Mouse (Mus musculus) C2C12 (cell line): ENCODE measurements at regions not wholly inside any gene's neighbourhood (a gene's known extent, or its start where the extent isn't known, plus 50 kb on each side); places are given as distances from the start of the nearest gene placed in this dataset.
A peak's percentile ranks its signal among the peaks of the same experiment; 100 is the strongest.

Source experiments
- H3K27me3 ChIP-seq: one replicate; pipeline ENCODE4 v1.6.1; 2011; ENCODE audit not compliant: control insufficient read depth, insufficient read depth, insufficient read length
- H3K36me3 ChIP-seq: one replicate; pipeline ENCODE4 v1.6.1; 2011; ENCODE audit not compliant: control insufficient read depth, insufficient read depth
- H3K4me3 ChIP-seq: one replicate; pipeline ENCODE4 v1.5.1; 2011; ENCODE audit warnings: mild to moderate bottlenecking, control low read depth; ENCODE audit not compliant: poor library complexity, insufficient read depth, severe bottlenecking
- H3K79me2 ChIP-seq: one replicate; pipeline ENCODE4 v1.6.1; 2011; ENCODE audit not compliant: control insufficient read depth, insufficient read depth
- H3K79me3 ChIP-seq: one replicate; pipeline ENCODE4 v1.6.1; 2011; ENCODE audit warnings: low read depth, control low read depth
- H3ac ChIP-seq: one replicate; pipeline ENCODE3; 2011; ENCODE audit warnings: low read depth; ENCODE audit not compliant: control insufficient read depth, insufficient read length
- CEBPB ChIP-seq: IDR thresholded peaks from one replicate; pipeline ENCODE4 v1.6.1; 2011; ENCODE audit warnings: low read depth, mild to moderate bottlenecking, control low read depth, moderate library complexity
- CTCF ChIP-seq: IDR thresholded peaks from one replicate; pipeline ENCODE4 v1.5.1; 2011; ENCODE audit not compliant: control insufficient read depth, insufficient read depth, insufficient read length
- FOSL1 ChIP-seq: IDR thresholded peaks from one replicate; pipeline ENCODE4 v1.8.0; 2011; ENCODE audit warnings: mild to moderate bottlenecking, low read length; ENCODE audit not compliant: poor library complexity, insufficient read depth, severe bottlenecking
- MAX ChIP-seq: IDR thresholded peaks from one replicate; pipeline ENCODE4 v1.6.1; 2011; ENCODE audit warnings: mild to moderate bottlenecking, control low read depth
- MYOD1 ChIP-seq: IDR thresholded peaks from one replicate; pipeline ENCODE4 v1.6.1; 2011; ENCODE audit warnings: low read depth; ENCODE audit not compliant: control insufficient read depth, insufficient read length
- MYOG ChIP-seq: IDR thresholded peaks from one replicate; pipeline ENCODE4 v1.6.1; 2011; ENCODE audit not compliant: control insufficient read depth, insufficient read length; ENCODE audit errors: extremely low read depth
- USF1 ChIP-seq: IDR thresholded peaks from one replicate; pipeline ENCODE4 v1.6.1; 2011; ENCODE audit warnings: low read depth, mild to moderate bottlenecking, control low read depth, moderate library complexity

GRCm38 (mm10) chr11:55816566-55816965 is 208.6 kb upstream of the Glra1 start:
- H3K4me3 ChIP-seq, result no peak overlapping the region
- H3K36me3 ChIP-seq, result no peaks in the 10 kb centered on the region
- H3K79me3 ChIP-seq, result no peaks in the 10 kb centered on the region
- no peaks in the 10 kb centered on the region for H3K27me3 ChIP-seq
- H3K79me2 ChIP-seq, result no peaks in the 10 kb centered on the region
- H3ac ChIP-seq, result no peak overlapping the region
- TF ChIP-seq USF1, result no peak
- TF ChIP-seq CEBPB, result no peak
- TF ChIP-seq CTCF, result no peak
- no peak for TF ChIP-seq MYOD1
- TF ChIP-seq MYOG, result no peak
- no peak for TF ChIP-seq MAX
- no peak for TF ChIP-seq FOSL1

- H3K27me3 ChIP-seq, result no peaks in the 10 kb centered on the region
- H3K4me3 ChIP-seq, result no peak overlapping the region
- H3K79me2 ChIP-seq, result no peaks in the 10 kb centered on the region
- no peaks in the 10 kb centered on the region for H3K36me3 ChIP-seq
- no peaks in the 10 kb centered on the region for H3K79me3 ChIP-seq
- TF ChIP-seq MYOG (no peak), MAX (peak; percentile 51)
- no peak overlapping the region for H3ac ChIP-seq
Observed at GRCm38 (mm10) chr11:55810685-55811084, 202.7 kb upstream of the Glra1 start.

- no peak overlapping the region for H3K4me3 ChIP-seq
- H3K79me3 ChIP-seq, result no peaks in the 10 kb centered on the region
- H3K36me3 ChIP-seq, result no peaks in the 10 kb centered on the region
- H3K79me2 ChIP-seq, result no peaks in the 10 kb centered on the region
- H3K27me3 ChIP-seq, result no peaks in the 10 kb centered on the region
- TF ChIP-seq MYOG (no peak), CTCF (no peak), USF1 (no peak), FOSL1 (no peak), MYOD1 (no peak), MAX (no peak), CEBPB (no peak)
- H3ac ChIP-seq, result no peak overlapping the region
Observed at GRCm38 (mm10) chr11:55791195-55791865, 183.3 kb upstream of the Glra1 start.

GRCm38 (mm10) chr11:55789638-55790037 is 181.6 kb upstream of the Glra1 start:
- H3K79me3 ChIP-seq, result no peaks in the 10 kb centered on the region
- H3K4me3 ChIP-seq, result no peak overlapping the region
- no peak overlapping the region for H3ac ChIP-seq
- TF ChIP-seq MYOG (no peak), USF1 (no peak), FOSL1 (no peak), MAX (no peak), CTCF (no peak), MYOD1 (no peak), CEBPB (no peak)
- no peaks in the 10 kb centered on the region for H3K79me2 ChIP-seq
- H3K27me3 ChIP-seq, result no peaks in the 10 kb centered on the region
- H3K36me3 ChIP-seq, result no peaks in the 10 kb centered on the region

- no peak overlapping the region for H3K4me3 ChIP-seq
- no peak overlapping the region for H3ac ChIP-seq
- no peaks in the 10 kb centered on the region for H3K36me3 ChIP-seq
- H3K79me2 ChIP-seq, result no peaks in the 10 kb centered on the region
- H3K79me3 ChIP-seq, result no peaks in the 10 kb centered on the region
- TF ChIP-seq FOSL1 (no peak), MYOG (no peak), CTCF (no peak), MYOD1 (no peak)
- no peaks in the 10 kb centered on the region for H3K27me3 ChIP-seq
Observed at GRCm38 (mm10) chr11:55781044-55781443, 173.0 kb upstream of the Glra1 start.

- Histone ChIP-seq H3K79me3 (no peaks in the 10 kb centered on the region), H3K36me3 (no peaks in the 10 kb centered on the region), H3ac (no peak overlapping the region), H3K79me2 (no peaks in the 10 kb centered on the region), H3K27me3 (no peaks in the 10 kb centered on the region), H3K4me3 (no peak overlapping the region)
- TF ChIP-seq MAX (no peak), USF1 (no peak), FOSL1 (no peak), CEBPB (no peak), CTCF (no peak), MYOG (no peak), MYOD1 (no peak)
Observed at GRCm38 (mm10) chr11:55780011-55780410, 172.0 kb upstream of the Glra1 start.
